Mouse (Mus musculus) thymus, postnatal 36 days (tissue): Measurements from ENCODE around the gene Dip2b.

Source experiments
- DNase-seq, 2 experiments: peaks; one replicate each; pipeline ENCODE4 v3.0.0; 2022; ENCODE audit warnings: mixed read lengths in 2 of 2

Dip2b gene

DNA sequence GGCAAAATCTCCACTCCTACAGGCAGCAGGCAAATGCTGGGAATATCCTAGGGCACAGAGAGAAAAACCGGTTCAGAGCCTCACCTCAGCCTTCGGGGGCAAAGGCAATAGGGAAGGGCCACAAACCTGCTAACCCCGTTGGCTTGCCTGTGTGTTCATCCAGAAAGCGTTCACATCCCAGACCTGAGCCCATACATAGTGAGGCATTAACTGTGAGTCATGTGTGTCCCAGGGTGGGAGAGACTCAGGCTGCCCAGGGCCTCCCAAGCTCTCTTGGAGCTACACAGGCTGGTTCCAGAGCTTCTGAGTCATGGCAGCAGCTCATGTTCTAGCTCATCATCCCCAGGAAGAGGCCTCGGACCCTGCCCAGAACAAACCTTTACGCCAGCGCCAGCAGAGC lies 49.6 kb downstream of the Dip2b start:
- DNase-seq: no peak

DNA sequence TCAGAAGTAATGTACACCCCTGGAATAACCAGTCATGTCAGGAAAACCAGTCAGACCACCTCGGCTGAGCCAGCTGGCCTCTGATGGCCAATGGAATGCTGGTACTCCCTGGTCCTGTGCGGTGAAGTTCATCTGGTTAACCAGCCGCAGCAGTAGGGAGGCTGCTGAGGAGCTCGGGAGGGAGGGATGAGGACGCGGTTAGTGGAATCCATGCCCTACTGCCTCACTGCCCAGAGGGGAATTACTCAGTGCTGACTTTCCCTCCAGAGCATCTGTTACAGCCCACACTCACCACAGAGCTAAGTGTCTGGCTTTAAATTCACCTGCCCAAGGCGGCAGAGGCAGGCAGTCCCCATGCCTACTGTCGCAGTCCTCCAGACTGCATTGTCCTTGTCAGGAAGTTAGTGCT lies 51.2 kb downstream of the Dip2b start:
- DNase-seq: peak in 1 of 2 experiments; percentile 16

DNA sequence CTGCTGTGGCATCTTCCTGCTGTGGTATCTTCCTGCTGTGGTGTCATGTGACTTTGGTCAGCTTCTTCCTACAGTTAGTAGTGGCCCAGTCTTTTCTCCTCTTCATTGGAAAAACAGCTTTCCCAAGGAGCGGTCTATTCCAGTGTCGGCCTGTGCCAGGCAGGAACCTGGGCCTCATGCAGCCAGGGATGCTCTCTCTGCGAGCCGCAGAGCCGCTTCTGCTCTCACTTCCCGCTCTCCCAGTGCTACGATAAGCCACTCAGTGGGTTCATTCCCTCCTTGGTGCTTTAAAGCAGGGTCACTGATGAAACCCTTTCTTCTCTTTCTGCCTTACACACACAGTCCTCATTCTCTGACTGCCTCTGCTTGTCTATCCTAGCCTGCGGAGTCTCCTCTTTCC lies 53.4 kb downstream of the Dip2b start:
- DNase-seq: no peak

DNA sequence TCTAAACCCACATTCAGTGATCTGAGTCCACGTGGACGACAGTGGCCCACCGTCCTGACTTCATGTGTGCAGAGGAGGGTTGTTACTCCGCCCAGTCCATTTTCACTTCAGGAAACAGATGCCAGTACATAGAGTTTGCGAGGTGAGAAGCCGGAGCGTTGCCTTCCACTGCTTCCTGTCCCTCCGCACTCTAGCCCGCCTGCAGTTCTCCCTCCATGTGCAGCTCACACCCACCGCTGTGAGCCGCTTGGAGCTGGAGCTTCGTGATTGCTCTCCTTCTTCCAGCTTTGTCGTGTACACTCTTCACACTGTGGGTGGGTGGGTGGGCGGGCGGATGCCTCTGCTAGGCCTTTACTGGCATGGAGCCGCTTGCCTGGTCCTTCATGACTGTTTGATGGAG lies 53.8 kb downstream of the Dip2b start:
- DNase-seq: no peak

DNA sequence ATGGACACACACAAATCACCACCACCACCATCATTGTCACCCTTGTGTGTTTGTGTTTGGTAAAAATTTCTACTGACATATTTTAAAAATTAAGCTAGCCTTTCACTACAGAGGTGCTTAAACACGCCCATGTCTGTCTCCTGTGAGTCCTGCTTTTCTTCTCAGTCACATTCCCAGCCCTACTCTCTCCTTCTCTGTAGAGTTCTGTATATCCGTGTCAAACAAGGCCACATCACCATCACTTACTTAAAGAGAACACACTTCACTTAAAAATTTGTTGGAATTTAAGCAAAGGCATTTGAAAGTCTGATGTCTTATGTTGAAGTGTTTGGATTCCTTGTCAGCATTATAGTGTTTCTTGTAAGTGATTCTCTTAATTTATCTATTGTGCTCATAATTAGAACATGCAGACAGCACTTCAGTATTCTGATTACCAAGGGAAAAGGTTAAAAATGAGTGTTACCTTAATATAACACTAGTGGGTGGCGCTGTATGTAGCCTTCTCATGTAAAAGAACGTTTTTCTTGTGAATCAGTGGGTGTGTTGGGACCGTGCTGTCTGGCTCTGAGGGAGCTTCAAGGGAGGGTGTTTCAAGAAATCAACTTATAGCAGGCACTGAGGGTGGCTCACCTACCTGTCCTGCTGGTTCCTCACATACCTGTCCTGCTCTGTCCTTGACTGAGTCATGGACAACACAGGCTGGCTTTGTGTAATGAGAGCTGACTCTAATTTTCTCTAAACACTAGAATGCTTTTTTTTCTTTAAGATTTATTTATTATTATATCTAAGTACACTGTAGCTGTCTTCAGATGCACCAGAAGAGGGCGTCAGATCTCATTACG lies 58.3 kb downstream of the Dip2b start:
- no peak for DNase-seq

DNA sequence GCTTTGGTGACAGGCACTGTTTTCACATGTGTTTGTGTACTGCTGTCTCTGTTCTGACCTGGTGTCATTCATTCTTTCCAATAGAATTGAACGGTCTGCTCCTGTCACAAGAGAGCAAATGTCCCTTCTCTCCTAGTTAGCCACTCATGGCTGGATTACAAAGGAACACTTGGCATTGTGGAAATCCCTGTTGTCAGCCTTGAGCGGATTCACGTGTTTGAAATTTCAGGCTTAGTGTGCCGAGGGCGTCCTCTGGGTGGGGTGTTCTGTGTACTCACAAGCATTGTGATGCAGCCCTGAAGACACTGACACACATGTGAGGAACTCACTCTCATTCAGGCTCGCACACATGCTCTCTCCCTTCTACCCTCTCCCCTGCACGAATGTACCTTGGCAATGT lies 61.9 kb downstream of the Dip2b start:
- DNase-seq: no peak

DNA sequence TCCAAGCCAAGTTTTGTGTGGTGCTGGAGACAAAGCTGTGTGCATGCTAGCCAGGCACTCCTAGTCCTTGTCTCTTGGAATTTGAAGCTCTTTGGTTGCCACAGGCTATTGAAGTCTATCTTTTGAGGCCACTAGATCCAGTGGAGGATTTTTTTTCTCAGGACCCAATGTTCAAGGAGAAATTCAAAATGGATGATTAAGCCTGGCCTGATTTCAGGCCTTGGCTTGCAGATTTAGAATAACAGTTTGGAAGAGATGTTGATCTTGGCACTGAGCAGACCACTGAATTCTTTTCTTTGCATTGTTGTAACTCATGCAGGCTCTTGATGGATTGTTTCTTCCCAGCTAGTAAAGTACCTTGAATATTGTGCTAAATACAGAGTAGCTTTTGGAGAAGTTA lies 62.7 kb downstream of the Dip2b start:
- DNase-seq: no peak

DNA sequence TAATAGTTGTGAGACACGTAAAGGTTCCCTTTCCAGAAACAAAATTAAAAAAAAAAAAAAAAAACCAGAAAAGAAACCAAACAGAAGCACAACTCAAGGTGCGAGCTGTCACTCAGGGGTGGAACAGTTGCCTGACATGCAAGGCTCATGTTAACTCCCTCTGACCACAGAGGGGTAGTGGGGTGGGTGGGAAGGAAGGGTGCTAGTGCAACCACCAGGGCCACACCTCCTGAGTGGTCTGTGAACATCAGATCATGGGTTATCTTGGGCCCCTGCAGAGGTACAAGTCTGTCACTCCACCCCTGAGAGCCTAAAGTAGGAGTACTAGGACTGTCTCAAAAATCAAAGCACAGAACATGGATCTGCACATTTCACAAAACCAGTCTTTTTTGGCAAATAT lies 65.7 kb downstream of the Dip2b start:
- DNase-seq: no peak

DNA sequence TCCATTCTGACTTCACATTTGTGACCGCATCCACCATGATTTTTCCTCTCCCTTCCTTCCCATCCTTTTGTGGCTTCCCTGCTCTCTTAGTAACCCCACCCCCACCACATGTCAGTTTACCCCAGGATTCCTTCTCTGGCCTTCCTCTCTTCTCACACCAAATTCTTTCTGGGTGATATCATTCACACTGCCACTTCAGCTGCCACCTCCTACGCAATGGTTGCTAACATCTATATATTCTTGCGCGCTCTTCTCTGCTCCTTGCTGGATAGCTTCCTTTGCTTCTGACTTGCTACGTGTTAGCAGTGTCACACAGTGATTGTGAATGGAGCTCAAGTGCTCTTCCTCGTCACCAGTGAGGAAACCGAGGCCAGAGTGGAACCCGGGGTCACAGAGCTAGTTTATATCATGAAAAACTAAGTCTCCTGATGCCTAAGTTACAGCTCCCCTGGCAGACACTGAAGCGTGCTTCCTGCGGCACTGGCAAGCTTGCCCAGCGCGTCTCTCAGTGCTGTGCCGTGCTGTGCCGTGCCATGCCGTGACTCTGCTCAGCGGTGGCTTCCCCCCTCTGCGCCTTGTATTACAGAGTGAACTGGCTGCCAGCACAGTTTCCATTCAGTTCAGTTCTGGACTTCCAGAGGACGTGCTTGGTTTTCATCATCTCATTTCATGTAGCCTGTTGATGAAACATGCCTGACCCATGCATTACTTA lies 69.8 kb downstream of the Dip2b start:
- DNase-seq: no peak

DNA sequence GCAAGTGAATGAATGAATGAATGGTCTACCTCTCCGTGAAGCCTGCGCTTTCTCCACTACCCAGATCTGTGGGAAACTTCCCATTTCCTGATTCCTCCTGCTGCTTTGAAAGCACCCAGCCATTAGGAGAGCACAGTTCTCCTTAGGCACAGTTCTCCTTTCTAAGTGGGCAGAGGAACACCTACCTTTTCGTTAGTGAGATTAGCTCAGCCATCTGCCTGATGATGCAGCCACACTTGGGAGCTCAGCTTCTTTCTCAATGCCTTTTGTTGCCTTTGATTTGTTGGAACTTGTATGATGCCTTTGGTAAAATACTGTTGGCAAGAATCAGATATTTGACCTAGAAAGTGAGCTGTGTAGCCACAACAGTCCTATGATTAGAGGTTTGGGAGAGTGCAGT lies 71.5 kb downstream of the Dip2b start:
- no peak for DNase-seq

DNA sequence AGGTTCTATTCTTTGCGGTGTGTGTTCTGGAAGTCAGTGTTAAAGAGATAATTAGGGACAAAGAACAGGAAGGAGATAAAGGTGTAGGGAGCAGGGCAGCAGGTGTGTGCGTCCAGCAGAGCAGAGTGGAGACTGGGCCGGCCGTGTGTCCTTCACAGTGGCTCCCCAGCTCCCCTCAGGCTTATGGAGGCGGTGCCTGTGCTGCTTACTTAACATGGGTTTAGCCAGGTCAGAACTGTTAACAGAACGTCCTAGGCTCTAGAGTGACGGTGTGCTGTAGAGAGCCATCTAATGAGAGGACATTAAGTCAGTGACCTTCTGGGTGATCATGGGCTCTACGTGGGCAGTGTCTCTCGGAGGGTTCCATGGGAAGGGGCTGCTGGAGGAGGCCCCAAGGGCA lies 73.4 kb downstream of the Dip2b start:
- no peak for DNase-seq

DNA sequence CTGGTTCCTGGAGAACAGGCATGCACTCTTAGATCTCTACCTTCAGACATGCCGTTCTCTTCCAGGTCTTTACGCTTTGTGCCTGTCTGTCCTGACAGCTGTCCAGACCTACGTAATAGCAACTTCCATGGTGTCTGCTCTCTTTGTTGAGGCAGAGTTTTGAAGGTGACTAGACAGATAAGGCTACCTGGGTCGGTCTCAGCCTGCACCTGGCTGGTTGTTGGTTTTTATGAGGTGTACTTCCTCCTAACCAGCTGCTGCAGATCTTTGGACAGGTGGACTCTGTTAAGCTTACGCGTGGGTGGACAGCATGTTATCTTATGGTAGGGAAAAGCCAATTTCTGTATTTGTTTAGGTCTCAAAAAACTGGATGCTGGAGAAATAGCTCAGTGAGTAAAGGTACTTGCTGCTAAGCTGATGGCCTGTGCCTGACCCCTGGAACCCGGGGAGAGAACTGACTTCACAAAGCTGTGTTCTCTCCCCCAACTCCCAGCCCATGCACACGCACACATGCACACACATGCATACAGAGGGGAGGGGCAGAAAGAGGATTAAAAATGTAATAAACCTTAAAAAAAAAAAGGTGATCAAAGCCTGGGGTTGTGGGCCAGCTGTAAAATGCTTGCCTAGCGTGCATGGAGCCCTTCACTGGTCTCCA lies 74.0 kb downstream of the Dip2b start:
- no peak for DNase-seq

DNA sequence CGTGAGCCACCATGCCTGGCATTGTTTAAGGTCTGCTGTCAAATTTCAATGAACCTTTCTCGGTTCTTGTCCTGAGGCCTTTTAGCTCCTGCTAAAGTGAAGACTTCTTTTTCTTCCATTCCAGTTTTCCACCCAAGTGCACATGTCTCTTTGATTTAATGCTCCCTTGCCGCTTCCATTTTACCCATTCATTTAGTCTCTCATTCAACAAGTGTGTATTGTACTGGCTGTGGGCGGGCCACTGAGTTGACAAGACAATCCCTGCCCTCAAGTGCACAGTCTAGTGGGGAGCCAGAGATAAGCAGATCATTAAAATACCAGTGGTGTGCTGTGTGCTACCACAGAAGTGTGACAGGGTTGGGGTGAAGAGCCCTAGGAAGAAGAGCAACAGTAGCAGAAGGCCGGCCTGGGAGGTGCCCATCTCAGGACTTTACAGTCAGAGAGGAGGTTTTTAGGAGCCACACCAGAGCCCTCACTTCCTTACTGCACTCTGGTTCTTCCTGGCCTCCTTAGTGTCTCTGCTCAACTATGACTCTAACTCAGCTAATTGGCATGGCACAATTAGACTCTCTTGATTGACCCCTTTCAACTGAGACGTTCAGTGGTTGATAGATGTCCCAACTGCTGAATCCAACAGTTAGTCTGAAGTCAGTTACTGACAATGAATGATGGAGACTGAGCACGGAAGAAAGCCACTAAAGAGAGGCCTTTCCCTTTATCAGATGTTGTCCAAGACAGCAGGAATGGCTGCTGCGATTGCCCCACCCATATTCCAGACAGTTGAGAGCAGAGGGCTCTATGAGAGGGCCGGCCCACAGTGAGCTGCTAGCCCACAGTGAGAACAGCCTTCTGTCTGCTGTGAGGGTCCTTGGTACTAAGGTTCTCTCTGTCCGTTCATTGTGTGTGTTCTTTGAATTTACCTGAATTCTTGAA lies 75.1 kb downstream of the Dip2b start:
- DNase-seq: no peak

DNA sequence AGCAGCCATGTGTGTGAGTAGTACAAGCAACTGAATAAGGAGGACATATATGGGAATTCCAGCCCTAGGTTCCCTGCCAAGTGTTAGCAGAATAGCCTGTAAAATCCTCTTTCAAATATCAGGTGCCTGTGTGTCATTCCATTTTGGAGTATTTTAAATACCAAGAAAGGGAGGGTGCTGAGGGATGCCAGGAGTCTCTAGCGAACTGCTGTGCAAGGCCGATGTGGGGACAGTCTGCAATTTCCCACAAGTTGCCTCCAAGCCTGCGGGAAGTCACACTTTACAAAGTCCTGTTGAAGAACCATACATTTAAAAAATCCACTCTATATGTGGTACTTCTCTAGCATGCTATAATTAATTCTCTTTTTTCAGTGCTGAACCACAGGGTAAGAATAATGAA lies 77.0 kb downstream of the Dip2b start:
- DNase-seq: no peak

DNA sequence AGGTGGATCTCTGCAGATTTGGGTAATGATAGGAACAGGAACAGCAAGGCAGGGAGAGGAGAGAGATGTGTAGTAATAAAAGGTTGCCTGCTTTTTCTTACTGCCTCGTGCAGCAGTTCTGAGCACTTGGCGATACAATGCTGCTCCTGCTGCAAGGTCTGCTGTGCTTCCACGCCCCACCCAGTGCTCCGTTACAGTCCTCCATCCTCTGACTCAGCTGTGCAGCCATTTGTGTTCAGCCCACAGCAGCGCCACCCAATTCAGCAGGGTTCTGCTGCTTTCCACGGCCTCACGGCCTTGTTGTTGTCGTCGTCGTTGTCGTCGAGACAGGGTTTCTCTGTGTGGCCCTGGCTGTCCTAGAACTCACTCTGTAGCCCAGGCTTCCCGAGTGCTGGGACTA lies 77.9 kb downstream of the Dip2b start:
- no peak for DNase-seq

DNA sequence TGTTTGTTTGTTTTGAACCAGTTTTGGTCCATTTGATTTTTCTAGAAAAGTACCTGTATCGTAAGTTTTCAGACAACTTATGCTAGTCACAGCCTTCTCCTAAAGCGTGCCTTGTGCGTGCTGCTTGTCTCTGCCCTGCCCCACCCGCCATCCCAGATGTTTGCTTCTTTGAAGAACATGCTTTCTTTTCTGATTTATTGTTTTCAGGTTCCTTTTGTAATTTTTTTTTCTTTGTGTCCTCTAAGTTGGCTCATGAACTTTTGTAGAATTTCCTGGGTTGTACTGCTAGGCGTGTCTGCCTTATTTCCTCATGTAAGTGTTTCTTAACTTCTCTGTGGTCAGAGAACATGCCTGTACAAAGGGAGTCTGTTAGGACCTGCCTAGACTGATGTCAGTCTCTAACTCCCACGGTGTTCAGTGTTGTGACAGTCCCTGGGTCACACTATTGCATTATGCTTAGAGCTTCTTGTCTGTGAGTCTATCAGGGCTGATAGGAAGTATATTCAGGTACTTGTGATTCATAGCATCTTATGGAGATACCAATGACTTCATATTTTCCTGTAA lies 80.8 kb downstream of the Dip2b start:
- no peak for DNase-seq

DNA sequence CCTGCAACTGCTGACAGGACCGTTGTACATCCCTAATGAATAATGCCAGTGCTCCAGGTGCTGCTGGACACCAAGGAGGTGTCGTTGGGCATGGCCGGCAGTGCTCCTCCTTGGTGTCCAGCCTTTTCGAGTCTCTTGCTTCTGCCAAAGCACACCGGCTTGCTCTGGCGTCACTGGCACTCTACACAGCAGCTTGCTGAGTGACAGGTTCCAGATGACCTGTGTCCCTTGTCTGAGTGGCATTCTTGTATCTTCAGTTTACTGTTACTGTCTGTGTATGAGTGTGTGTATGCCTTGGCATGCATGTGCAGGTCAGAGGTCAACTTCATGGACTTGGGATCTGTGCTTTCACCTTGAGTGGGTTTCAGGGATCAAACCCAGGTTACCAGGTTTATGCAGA lies 83.0 kb downstream of the Dip2b start:
- no peak for DNase-seq

DNA sequence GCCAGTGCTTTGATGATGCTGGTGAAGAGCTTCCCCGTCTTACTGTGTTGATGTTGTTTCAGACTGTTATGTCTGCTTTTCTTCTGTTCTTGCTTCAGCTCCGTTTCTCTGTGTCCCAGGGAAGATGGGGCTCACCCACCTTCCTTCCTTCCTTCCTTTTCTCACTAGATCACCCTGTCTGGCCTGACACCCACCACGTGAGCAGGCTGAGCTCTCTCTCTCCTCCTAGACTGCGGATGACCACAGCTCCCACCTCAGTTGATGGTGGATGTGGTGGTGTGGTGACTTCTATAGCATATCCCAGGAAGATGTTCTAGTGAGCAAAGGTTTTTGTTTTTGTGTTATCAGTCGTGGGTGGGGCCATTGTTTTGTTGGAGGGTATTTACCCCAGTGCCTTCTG lies 85.4 kb downstream of the Dip2b start:
- no peak for DNase-seq

DNA sequence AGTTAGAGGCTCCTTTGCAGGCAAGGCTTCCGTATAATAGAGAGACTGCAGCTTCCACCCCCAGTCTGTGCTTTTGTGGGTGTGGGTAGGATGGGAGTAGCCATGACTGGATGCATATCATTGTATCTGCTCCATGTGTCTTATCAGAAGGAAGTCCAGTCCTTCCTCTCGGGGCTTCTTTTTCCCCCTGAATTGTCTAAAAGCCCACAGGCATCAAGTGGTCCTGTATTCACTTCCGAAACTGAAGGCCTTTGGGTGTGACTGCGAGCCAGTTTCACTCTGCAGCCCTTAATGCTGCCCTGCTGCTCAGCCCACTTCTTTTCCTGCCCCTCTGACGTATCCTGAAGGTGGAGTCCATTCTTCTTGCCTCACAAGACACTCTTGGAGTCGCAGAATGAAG lies 86.8 kb downstream of the Dip2b start:
- no peak for DNase-seq

DNA sequence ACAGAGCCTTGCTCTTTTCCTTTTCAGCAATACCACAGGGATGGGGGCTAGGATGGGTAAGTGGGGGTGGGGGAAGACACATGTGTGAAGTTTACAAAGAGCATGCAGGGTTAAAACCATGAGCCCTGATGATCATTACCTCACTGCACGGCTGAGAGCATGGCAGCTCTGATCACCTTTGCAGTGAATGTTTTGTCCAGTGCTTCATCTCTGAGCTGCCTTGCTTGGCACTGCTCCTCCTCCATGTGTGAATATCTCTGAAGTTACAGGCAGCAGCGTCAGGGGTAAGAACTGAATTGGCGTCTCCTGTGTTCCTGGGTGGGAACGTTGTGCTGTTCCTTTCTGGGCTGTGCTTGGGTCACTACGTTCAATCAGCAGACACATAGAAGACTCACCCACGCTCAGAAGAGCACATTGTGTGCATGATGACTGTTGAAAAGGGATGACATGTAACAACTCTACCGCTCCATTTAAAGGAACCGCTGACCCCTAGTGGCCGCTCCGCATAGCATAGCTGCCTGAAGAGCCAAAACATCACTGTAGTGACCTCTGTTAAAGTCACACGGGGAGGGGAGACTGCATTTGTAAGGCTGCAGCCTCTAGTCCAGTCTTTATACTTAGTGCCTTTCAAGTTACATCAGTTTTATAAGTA lies 88.1 kb downstream of the Dip2b start:
- peak; percentile 74 to 79 for DNase-seq

DNA sequence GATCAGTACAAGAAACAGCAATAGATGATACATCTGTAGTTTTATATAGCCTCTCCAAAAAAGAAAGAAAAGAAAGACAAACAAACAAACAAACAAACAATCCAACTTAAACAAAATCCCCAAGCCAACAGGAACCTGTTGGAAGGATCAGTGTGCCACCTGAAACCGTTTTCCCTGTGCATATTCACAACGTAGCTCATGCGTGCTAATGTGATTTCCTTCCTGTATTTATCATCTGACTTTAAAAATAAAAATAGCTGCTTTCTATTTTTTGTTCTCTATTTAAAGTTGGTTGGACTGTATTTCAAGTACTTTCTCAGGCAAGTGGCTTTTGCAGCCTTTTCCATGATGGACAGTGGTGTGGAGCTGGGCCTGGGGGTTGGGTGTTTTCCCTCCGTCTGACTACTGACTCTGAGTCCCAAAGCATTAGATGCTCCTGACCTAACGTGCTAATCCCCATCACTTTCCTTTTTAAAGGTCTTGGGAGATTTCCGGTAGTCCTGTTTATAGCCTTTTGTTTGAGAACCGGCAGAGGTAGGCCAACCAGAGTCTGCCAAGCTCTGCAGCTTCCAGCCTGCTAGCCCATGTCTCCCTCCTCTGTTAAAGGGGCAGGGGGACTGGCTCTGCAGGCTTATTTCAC lies 90.8 kb downstream of the Dip2b start:
- no peak for DNase-seq
